ENCODE assay signal across 9 mouse cellular contexts in the genomic region with DNA sequence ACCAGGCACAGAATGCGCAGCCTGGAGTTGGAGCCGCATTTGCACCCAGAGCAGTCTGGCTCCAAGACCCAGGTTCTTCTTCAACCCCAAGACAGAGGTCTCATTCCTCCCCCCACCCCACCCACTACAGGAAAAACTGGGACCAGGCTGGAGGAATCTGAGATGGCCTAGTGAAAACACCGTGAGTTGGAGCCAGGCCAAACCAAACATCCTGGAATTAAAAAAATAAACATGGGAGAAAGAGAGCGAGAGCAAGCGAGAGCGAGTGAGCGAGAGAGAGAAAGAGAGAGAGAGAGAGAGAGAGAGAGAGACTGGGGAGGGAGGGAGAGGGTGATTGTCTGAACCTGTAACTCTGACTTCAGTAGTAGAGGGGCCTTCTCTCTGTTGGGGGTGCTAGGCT.
DNase-seq lines count a peak whose midpoint lies in the region; ATAC-seq lines count a peak whose summit lies in the region.
"Had no signal": no experiment of that assay in that cellular context is flagged by ENCODE, and none has a peak within 500 bp of the region (broad histone marks: within the 10 kb centered on the region; RNA-seq: fewer than 3 reads in every experiment).

No protein-coding gene starts in this region.

- WGBS in liver, embryonic 11.5 days = 63% methylated on average over 7 of the region's 7 CpGs
- 59% methylated on average over 7 of the region's 7 CpGs for WGBS in liver, embryonic 12.5 days (ENCODE audit: insufficient replicate concordance)
- WGBS in heart, embryonic 13.5 days = 47% methylated on average over 7 of the region's 7 CpGs
- 60% methylated on average over 7 of the region's 7 CpGs for WGBS in midbrain, embryonic 15.5 days

- H3K9me3 ChIP-seq in liver, embryonic 11.5 days (ENCODE audit: control insufficient read depth, low read length) = no peaks in the 10 kb centered on the region
- no peaks in the 10 kb centered on the region for H3K9me3 ChIP-seq in liver, embryonic 12.5 days (replicated peaks)
- H3K9me3 ChIP-seq in heart, embryonic 13.5 days = no peaks in the 10 kb centered on the region
- no peaks in the 10 kb centered on the region for H3K9me3 ChIP-seq in midbrain, embryonic 15.5 days

- H3K4me3 ChIP-seq in liver, embryonic 11.5 days (ENCODE audit: low read depth, low read length) = no peak overlapping the region
- H3K4me3 ChIP-seq in liver, embryonic 12.5 days = no peak overlapping the region
- H3K4me3 ChIP-seq in heart, embryonic 13.5 days = no peak overlapping the region
- no peak overlapping the region for H3K4me3 ChIP-seq in midbrain, embryonic 15.5 days
- H3K4me3 ChIP-seq: left cerebral cortex, adult 2 months had no signal

- H3K27me3 ChIP-seq in liver, embryonic 11.5 days (replicated peaks; ENCODE audit: control insufficient read depth, insufficient read depth, low read length) = no peaks in the 10 kb centered on the region; the same call in 1 of the 2 replicates
- peaks cover 5% of the 10 kb centered on the region; the same call in 1 of the 2 replicates for H3K27me3 ChIP-seq in liver, embryonic 12.5 days (replicated peaks)
- H3K27me3 ChIP-seq in heart, embryonic 13.5 days (replicated peaks) = peaks cover 24% of the 10 kb centered on the region; the same call in 1 of the 2 replicates
- no peaks in the 10 kb centered on the region for H3K27me3 ChIP-seq in midbrain, embryonic 15.5 days (replicated peaks)

- H3K36me3 ChIP-seq in liver, embryonic 11.5 days (ENCODE audit: control insufficient read depth, insufficient read depth, low read length) = no peaks in the 10 kb centered on the region
- no peaks in the 10 kb centered on the region for H3K36me3 ChIP-seq in liver, embryonic 12.5 days
- no peaks in the 10 kb centered on the region for H3K36me3 ChIP-seq in heart, embryonic 13.5 days
- H3K36me3 ChIP-seq in midbrain, embryonic 15.5 days (replicated peaks) = no peaks in the 10 kb centered on the region

- no peak for ATAC-seq in liver, embryonic 11.5 days (replicated peaks; ENCODE audit: low FRiP score)
- no peak for ATAC-seq in liver, embryonic 12.5 days
- ATAC-seq in heart, embryonic 13.5 days (ENCODE audit: extremely low read depth, insufficient number of reproducible peaks, low FRiP score, low TSS enrichment) = peak; percentile 12; the same call in 1 of the 2 replicates
- ATAC-seq in midbrain, embryonic 15.5 days (replicated peaks) = no peak

- peak overlapping the region; percentile 38; the same call in 1 of the 2 replicates for H3K27ac ChIP-seq in liver, embryonic 11.5 days (ENCODE audit: low read depth, low read length)
- no peak overlapping the region for H3K27ac ChIP-seq in liver, embryonic 12.5 days
- H3K27ac ChIP-seq in heart, embryonic 13.5 days (replicated peaks) = peak overlapping the region; percentile 72
- peak overlapping the region; percentile 71; the same call in 1 of the 2 replicates for H3K27ac ChIP-seq in midbrain, embryonic 15.5 days
- H3K27ac ChIP-seq: left cerebral cortex, adult 2 months had no signal

- no peaks in the 10 kb centered on the region; the same call in 1 of the 2 replicates for H3K4me1 ChIP-seq in liver, embryonic 11.5 days (replicated peaks; ENCODE audit: control insufficient read depth, insufficient read depth, low read length)
- peaks cover 7% of the 10 kb centered on the region; the same call in 1 of the 2 replicates for H3K4me1 ChIP-seq in liver, embryonic 12.5 days
- peaks cover 30% of the 10 kb centered on the region for H3K4me1 ChIP-seq in heart, embryonic 13.5 days
- H3K4me1 ChIP-seq in midbrain, embryonic 15.5 days = peaks cover 20% of the 10 kb centered on the region

- no peak for DNase-seq in liver, embryonic 11.5 days (ENCODE audit: low spot score)
- DNase-seq in kidney, postnatal 36 days = peak; percentile 28 to 38
- DNase-seq in thymus, postnatal 25 days = no peak
- DNase-seq in adrenal gland, adult 8-10 months = no peak
- DNase-seq in cerebellum, adult 11-12 months = no peak

- no peak overlapping the region for H3K4me2 ChIP-seq in liver, embryonic 11.5 days
- no peak overlapping the region for H3K4me2 ChIP-seq in liver, embryonic 12.5 days
- H3K4me2 ChIP-seq in heart, embryonic 13.5 days = 0 out of 2 replicates have a peak overlapping the region, but pooled peaks have one; percentile 5
- no peak overlapping the region for H3K4me2 ChIP-seq in midbrain, embryonic 15.5 days

- no peak overlapping the region for H3K9ac ChIP-seq in liver, embryonic 11.5 days (ENCODE audit: low read depth, low read length)
- H3K9ac ChIP-seq in liver, embryonic 12.5 days = no peak overlapping the region
- no peak overlapping the region for H3K9ac ChIP-seq in heart, embryonic 13.5 days
- no peak overlapping the region for H3K9ac ChIP-seq in midbrain, embryonic 15.5 days

Comparison
In these comparisons a context has a peak if more than half of its experiments do, and no peak if none do; other contexts are left out.
1. DNase-seq: peak in kidney, postnatal 36 days (2 of 2); none in liver, embryonic 11.5 days (single experiment), thymus, postnatal 25 days (single experiment), adrenal gland, adult 8-10 months (single experiment) and cerebellum, adult 11-12 months (single experiment).